Mouse (Mus musculus) small intestine, adult 2 months (tissue): ENCODE results near the gene Get4.

ENCODE experiments used
- CTCF ChIP-seq: fragments of 200-500 bp; IDR thresholded peaks from 2 replicates; pipeline ENCODE4 v1.5.1; 2012; ENCODE audit warnings: low read depth, mild to moderate bottlenecking, control low read depth, inconsistent platforms, low read length, moderate library complexity, mixed read lengths; ENCODE audit not compliant: insufficient replicate concordance, insufficient read length; ENCODE audit errors: extremely low read depth
- POLR2A ChIP-seq: fragments of 200-500 bp; IDR thresholded peaks from 2 replicates; pipeline ENCODE4 v1.6.1; 2012; ENCODE audit warnings: low read depth, mild to moderate bottlenecking, control low read depth, inconsistent platforms, low read length, moderate library complexity

DNA sequence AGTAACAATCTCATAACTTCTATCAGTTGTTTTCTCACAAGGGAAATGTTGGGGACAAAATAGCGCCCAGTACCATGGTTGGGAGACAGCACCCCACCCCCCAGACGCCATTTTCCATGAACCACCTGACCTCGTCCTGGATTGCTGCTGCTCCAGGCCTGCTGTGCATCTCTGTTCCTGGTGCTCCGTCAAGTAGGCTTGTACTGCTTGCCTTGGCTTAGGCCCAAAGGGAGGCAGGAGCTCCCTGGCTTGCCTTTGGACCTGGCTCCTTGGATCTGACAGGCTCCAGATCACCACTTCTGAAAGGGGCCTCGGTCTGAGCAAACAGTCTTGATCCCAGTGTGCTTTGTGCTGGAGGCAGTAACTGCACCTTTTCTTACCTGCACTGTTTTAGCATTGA is 7.7 kb downstream of the Get4 start:
- TF ChIP-seq CTCF, result no peak
- TF ChIP-seq POLR2A, result no peak
